Mouse (Mus musculus): Measurements from ENCODE around the gene Ranbp3. TPM values are rescaled to one million over a fixed set of nuclear protein-coding genes. Genes with fewer than 3 reads are reported as not detected.

The Ranbp3 gene
- total and polyA plus RNA-seq, 3 experiments = 137 to 150 TPM; not detected in 1

DNA sequence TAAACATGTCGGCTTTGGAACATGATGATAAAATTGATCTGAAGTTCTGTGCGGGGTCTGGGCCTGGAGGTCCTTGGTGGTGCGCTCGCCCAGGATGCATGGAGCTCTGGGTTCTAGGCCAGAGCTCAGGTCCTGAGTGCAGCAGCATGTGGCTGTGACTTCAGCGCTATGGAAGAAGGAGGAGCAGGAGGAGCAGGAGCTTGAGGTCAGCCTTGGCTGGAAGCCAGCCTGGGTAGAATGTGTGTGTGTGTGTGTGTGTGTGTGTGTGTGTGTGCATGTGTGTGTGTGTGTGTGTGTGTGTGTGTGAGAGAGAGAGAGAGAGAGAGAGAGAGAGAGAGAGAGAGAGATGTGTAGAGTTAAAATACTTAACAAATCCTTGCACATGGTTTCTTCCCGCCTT lies 16.9 kb upstream of the Ranbp3 start:
- no peaks in the 10 kb centered on the region for H3K36me3 ChIP-seq (ENCODE audit: control insufficient read depth in 1 of 2, insufficient read depth in 2 of 2, low read length in 2 of 2)
- H3K4me1 ChIP-seq (ENCODE audit: control insufficient read depth in 1 of 2, insufficient read depth in 2 of 2, low read length in 2 of 2) = no peaks in the 10 kb centered on the region
- H3K27me3 ChIP-seq (ENCODE audit: control insufficient read depth in 1 of 2, insufficient read depth in 2 of 2, low read length in 2 of 2) = no peaks in the 10 kb centered on the region
- no peak overlapping the region for H3K9ac ChIP-seq (ENCODE audit: control insufficient read depth, low read depth, low read length, poor library complexity, severe bottlenecking)
- no peak for DNase-seq (ENCODE audit: low read depth, low spot score)
- TF ChIP-seq JUND (IDR thresholded peaks at IDR 0.05; ENCODE audit: low read depth, low read length) (no peak), MAFK (IDR thresholded peaks at IDR 0.05; ENCODE audit: borderline replicate concordance, low read depth, low read length) (no peak), ELF1 (IDR thresholded peaks at IDR 0.05; ENCODE audit: low read depth, low read length) (no peak), MAX (IDR thresholded peaks at IDR 0.05; ENCODE audit: low read length) (no peak), POLR2AphosphoS2 (IDR thresholded peaks at IDR 0.05; ENCODE audit: low read length) (no peak), CHD2 (IDR thresholded peaks at IDR 0.05; ENCODE audit: low read length) (no peak), NELFE (IDR thresholded peaks at IDR 0.05; ENCODE audit: low read depth, low read length) (no peak), POLR2A (IDR thresholded peaks at IDR 0.05; ENCODE audit: control insufficient read depth in 1 of 2, insufficient read depth in 1 of 2, low read depth in 1 of 2, low read length in 2 of 2, poor library complexity in 1 of 2) (no peak), ETS1 (IDR thresholded peaks at IDR 0.05; ENCODE audit: low read depth, low read length) (no peak), MYB (IDR thresholded peaks at IDR 0.05; ENCODE audit: low read depth, low read length) (no peak), ZC3H11A (IDR thresholded peaks at IDR 0.05; ENCODE audit: low read depth, low read length) (no peak), CHD1 (IDR thresholded peaks at IDR 0.05; ENCODE audit: low read depth, low read length) (no peak), ZKSCAN1 (IDR thresholded peaks at IDR 0.05; ENCODE audit: low read depth, low read length) (no peak), POLR2AphosphoS5 (IDR thresholded peaks at IDR 0.05; ENCODE audit: borderline replicate concordance, low read depth, low read length) (no peak)
- no peak overlapping the region for H3K27ac ChIP-seq (ENCODE audit: control insufficient read depth, low read depth, low read length)
- H3K4me3 ChIP-seq (ENCODE audit: control insufficient read depth in 1 of 2, insufficient read depth in 1 of 2, low read depth in 2 of 2, low read length in 2 of 2) = no peak overlapping the region
- no peaks in the 10 kb centered on the region for H3K9me3 ChIP-seq (replicated peaks; ENCODE audit: insufficient read depth, low read length)
- H3K79me2 ChIP-seq (ENCODE audit: control insufficient read depth, insufficient read depth, low read length, poor library complexity) = no peaks in the 10 kb centered on the region

GRCm38 (mm10) chr17:56663659-56664058 lies 9.4 kb upstream of the Ranbp3 start:
- Histone ChIP-seq H3K27ac (ENCODE audit: control insufficient read depth, low read depth, low read length) (no peak overlapping the region), H3K4me3 (ENCODE audit: control insufficient read depth in 1 of 2, insufficient read depth in 1 of 2, low read depth in 2 of 2, low read length in 2 of 2) (no peak overlapping the region), H3K9ac (ENCODE audit: control insufficient read depth, low read depth, low read length, poor library complexity, severe bottlenecking) (no peak overlapping the region), H3K9me3 (replicated peaks; ENCODE audit: insufficient read depth, low read length) (no peaks in the 10 kb centered on the region), H3K36me3 (ENCODE audit: control insufficient read depth in 1 of 2, insufficient read depth in 2 of 2, low read length in 2 of 2) (no peaks in the 10 kb centered on the region), H3K27me3 (ENCODE audit: control insufficient read depth in 1 of 2, insufficient read depth in 2 of 2, low read length in 2 of 2) (no peaks in the 10 kb centered on the region), H3K4me1 (ENCODE audit: control insufficient read depth in 1 of 2, insufficient read depth in 2 of 2, low read length in 2 of 2) (no peaks in the 10 kb centered on the region; a peak in 1 of 4 replicates), H3K79me2 (ENCODE audit: control insufficient read depth, insufficient read depth, low read length, poor library complexity) (no peaks in the 10 kb centered on the region)
- DNase-seq (ENCODE audit: low read depth, low spot score) = no peak
- TF ChIP-seq MEF2A (IDR thresholded peaks at IDR 0.05; ENCODE audit: extremely low read depth, insufficient replicate concordance, low read depth, low read length, poor library complexity, severe bottlenecking) = no peak
- no peak for TF ChIP-seq CHD2 (IDR thresholded peaks at IDR 0.05; ENCODE audit: low read length)
- no peak for TF ChIP-seq MXI1 (IDR thresholded peaks at IDR 0.05; ENCODE audit: low read depth, low read length)
- TF ChIP-seq NRF1 (IDR thresholded peaks at IDR 0.05; ENCODE audit: insufficient read depth, low read depth, low read length, poor library complexity, severe bottlenecking) = no peak
- no peak for TF ChIP-seq TBP (IDR thresholded peaks at IDR 0.05; ENCODE audit: low read depth, low read length)
- TF ChIP-seq MYC (IDR thresholded peaks at IDR 0.05; ENCODE audit: low read depth, low read length) = no peak
- TF ChIP-seq CHD1 (IDR thresholded peaks at IDR 0.05; ENCODE audit: low read depth, low read length) = no peak
- TF ChIP-seq ZMIZ1 (IDR thresholded peaks at IDR 0.05; ENCODE audit: low read depth, low read length) = no peak
- TF ChIP-seq RCOR1 (IDR thresholded peaks at IDR 0.05; ENCODE audit: low read depth, low read length) = no peak
- no peak for TF ChIP-seq EP300 (IDR thresholded peaks at IDR 0.05; ENCODE audit: low read depth in 1 of 2, low read length in 2 of 2)
- TF ChIP-seq HCFC1 (IDR thresholded peaks at IDR 0.05; ENCODE audit: low read depth, low read length) = no peak
- TF ChIP-seq RAD21 (IDR thresholded peaks at IDR 0.05; ENCODE audit: low read depth, low read length) = no peak
- TF ChIP-seq POLR2A (IDR thresholded peaks at IDR 0.05; ENCODE audit: control insufficient read depth in 1 of 2, insufficient read depth in 1 of 2, low read depth in 1 of 2, low read length in 2 of 2, poor library complexity in 1 of 2) = no peak
- TF ChIP-seq TCF12 (IDR thresholded peaks at IDR 0.05; ENCODE audit: low read depth, low read length) = no peak
- TF ChIP-seq MAZ (IDR thresholded peaks at IDR 0.05; ENCODE audit: low read depth, low read length) = no peak
- TF ChIP-seq ZKSCAN1 (IDR thresholded peaks at IDR 0.05; ENCODE audit: low read depth, low read length) = no peak
- TF ChIP-seq TAL1 (IDR thresholded peaks at IDR 0.05; ENCODE audit: low read length) = no peak
- no peak for TF ChIP-seq SMC3 (IDR thresholded peaks at IDR 0.05; ENCODE audit: low read depth, low read length)

Data from MEL (cell line).